Mouse (Mus musculus) cerebellum, adult 9-10 months (tissue): Measurements from ENCODE around the gene Ino80d.

Experiments
- DNase-seq: peaks from one replicate; pipeline ENCODE4 v3.0.0; 2022

Gene Ino80d

DNA sequence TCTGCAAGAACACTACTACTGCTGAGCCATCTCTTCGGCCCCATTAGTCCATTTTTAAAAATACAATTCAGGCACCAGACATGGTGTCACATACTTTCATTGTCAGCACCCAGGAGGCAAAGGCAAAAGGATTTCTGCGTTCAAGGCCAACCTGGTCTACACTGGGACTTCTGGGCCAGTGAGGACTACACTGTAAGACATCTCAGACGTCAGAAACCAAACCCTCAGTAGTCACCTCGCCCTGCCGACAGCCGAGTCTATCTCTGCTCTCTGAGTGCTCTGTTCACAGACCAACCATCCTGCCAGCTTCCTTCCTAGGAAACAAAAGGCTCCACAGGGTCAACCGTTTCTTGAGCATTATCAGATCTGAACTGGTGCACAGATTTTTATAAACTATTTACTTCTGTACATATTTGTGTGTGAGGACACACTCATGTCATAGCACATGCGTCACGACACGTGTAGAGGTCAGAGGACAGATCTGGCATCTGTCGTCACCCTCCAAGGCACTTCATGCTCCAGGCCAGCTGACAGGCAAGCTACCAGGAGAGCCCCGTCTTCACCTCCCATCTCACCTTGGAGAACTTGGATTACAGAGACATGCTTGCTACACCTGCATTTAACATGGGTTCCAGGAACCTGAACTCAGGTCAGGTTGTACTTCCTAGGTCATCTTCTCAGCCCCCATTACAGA lies 11.6 kb downstream of the Ino80d start:
- DNase-seq: no peak

DNA sequence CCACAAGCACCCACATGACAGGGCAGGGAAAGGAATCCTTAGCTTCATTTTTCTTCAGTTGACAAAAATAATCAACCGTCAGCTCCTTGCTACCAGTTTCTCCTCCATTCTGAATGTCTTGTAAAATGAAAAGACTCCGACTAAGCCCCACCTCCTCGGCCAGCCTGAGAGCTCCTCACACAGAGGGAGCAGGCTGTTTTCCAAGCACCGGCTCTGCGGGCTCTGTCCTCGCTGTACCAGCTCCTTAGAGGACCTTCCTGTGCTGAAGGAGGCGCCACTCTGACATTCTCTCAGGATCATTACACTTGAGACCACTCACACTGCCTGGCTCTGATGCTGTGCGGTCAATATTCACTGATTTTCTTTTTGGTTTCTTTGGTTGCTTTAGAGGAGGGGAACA lies 14.3 kb downstream of the Ino80d start:
- no peak for DNase-seq

GRCm38 (mm10) chr1:63098831-63099230 lies 15.6 kb downstream of the Ino80d start:
- no peak for DNase-seq

DNA sequence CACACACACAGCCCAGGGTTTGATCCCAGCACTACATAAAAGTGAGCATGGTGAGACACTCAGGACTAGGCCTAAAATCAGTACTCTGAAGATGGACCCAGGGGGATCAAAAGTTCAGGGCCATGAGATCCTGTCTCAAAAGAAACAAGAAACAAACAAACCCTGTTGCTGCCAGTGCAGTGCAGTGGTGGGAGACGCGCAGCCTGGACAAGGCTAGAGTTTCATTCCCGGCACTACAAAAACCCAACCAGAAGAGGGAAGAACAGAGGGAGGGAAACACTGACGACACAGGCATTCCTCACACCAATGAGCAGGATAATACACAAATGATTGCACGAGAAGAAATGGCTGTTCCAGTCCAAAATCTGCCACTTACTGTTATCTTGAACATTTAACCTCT lies 18.4 kb downstream of the Ino80d start:
- DNase-seq: no peak

DNA sequence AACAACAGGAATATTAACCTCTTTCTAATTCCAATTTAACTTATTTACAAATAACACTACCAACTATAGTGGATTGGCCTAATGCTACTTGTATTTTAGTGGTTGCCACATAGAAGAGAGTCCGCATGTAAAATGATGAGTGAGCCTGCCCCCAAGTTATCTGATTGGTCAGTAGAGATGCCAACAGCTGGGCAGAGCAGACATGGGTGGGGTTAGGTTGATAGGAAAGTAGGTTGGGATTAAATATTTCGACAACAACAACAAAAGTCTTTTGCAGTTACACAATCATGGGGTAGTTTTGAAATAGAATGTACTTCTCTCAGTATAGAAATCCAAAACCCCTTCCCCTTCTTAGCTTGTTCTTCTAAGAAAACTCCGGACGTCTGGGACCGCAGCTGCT lies 24.7 kb downstream of the Ino80d start:
- no peak for DNase-seq

DNA sequence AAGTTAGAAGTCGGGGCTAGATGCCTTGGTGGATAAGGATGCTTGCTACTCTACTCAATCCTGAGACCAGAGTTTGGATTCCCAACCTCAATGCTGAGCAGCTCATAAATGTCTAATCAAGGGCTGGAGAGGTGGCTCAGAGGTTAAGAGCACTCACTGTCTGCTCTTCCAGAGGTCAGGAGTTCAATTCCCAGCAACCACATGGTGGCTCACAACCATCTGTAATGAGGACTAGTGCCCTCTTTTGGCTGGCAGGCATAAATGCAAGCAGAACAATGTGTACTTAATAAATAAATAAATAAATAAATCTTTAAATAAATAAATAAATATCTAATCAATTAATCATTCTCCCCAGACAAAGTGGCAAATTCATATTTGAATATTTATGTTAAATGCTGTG lies 25.9 kb downstream of the Ino80d start:
- DNase-seq: no peak

- no peak for DNase-seq
Measured at GRCm38 (mm10) chr1:63080277-63080676, 34.2 kb downstream of the Ino80d start.

DNA sequence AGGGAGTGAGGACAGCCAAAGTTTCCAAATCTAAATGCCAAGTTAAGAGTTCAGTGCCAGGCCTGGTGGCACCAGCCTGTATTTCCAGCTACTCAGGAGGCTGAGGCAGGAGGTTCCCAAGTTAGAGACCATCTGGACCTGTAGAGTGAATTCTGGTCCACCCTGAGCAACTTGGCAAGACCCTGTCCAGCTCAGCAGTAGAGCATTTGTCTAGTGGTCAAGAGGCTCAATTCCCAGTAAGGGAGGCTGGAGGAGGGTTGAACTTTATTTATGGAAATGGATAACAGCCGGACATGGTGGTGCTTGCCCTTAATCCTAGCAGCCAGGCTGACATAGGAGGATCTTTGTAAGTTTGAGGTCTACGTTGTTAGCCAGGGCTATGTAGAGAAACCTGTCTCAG lies 38.1 kb downstream of the Ino80d start:
- DNase-seq: no peak

- no peak for DNase-seq
Measured at GRCm38 (mm10) chr1:63071379-63071778, 43.1 kb downstream of the Ino80d start.

DNA sequence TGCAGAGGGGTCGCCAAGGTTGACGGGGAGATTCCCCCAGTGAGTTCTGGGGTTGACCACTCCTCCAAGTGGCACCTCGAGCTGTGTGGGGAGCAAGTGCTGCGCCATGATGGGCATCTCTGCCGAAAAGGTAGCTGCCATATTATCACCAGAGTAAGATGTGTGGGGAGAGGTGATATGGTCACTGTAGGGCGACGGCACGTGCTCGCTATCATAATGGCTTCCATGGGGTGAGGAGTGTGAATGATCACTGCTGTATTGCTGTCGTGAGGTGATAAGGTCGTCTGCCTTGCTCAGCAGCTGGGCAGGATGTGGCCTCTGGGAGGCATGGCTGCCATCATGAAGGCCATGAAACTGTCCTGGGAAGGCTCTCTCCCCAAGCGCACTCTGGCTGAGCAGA lies 56.1 kb downstream of the Ino80d start:
- no peak for DNase-seq

DNA sequence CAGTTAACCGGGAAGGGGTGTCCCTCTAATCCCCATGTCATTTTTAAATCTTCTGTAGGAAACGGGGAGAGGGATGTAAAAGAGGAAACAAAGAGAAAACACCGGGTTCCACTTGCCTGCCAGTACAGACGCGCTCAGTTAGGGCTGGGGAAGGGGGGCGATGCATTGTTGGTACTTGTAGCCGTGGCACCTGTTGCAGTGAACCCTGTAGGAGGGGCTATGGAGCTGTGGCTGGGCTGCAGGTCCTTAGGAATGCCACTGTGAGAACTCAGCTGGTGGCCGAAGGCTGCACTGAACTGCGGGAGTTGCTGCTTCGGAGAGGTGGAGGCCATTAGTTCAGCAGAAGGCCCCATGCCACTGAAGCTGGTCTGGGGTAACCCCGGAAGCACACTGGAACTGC lies 56.6 kb downstream of the Ino80d start:
- DNase-seq: no peak

DNA sequence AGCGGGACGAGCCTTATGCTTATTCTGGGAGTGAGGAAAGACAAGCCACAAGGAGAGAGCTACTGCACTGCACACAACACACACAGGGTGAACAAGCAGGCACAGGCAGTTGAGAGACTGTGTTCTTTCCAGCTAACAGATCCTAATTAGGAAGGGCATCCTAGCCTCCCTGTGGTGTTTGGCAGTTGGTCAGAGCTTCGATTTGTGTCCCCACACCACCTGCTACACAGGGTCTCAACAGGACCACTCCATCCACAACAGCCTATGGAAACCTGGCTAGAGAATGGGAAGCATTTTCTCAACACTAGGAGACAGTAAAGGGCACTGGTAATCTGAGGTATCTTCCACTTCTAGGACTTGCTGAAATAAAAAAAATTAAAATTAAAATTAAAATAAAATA lies 57.1 kb downstream of the Ino80d start:
- no peak for DNase-seq

DNA sequence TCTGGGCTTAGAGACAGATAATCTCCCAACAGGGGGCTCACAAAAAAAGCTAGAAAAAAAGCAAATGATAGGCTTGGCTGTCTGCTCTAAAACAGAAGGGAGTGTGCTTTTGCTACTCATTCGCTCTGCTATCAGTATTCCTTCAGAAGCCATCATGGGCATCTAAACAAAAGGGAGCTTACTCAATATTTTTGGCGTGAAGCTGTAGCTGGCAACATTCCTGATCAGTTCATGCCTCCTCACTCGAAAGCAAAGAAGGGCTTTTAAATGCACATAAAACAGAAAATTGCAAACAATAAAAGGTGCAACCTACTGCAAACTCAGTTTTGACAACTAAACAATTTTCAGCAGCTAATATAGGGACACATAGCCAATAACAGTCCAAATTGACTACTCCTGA lies 59.1 kb downstream of the Ino80d start:
- DNase-seq: no peak

GRCm38 (mm10) chr1:63050866-63051265 lies 63.6 kb downstream of the Ino80d start:
- peak; percentile 59 for DNase-seq

DNA sequence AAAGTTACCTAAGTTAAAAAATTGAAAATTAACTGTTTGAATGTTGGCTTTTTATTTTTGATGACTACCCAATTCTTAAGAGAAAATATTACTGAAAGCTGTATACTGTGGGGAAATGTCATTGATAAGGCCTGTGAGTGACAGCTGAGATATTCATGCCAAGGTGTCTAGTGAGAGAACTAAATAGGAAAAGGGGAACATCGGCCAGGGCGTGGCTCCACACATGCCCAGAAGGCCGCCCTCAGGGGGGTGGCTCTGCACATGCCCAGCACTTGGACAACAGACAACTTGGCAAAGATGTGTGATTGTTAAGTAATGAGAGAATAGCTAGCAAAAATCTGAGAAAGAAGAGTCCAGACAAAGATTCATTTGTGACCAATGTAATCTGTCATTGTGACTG lies 64.5 kb downstream of the Ino80d start:
- DNase-seq: peak; percentile 94

- DNase-seq: no peak
Measured at GRCm38 (mm10) chr1:63047983-63048382, 66.5 kb downstream of the Ino80d start.

GRCm38 (mm10) chr1:63032929-63033328 lies 81.5 kb downstream of the Ino80d start:
- no peak for DNase-seq

DNA sequence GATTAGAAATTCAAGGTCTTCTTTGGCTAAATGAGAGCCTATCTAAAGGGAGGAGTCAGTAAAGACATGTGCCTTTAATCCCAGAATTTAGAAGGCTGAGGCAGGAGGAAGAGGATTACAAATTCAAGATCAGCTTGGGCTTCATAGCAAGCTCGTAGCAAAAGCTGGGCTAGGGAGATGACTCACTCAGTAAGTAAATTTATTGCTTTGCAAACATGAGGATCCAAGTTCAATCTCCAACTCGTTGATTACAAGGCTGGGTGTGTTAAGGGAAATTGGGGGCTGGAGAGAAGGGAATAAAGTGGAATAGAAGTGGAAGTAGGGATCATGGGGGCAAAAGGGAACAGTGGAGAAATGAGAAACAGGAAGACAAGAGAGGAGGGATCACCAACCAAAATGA lies 94.6 kb downstream of the Ino80d start:
- no peak for DNase-seq

- no peak for DNase-seq
Measured at GRCm38 (mm10) chr1:63005013-63005646, 109.3 kb downstream of the Ino80d start.

DNA sequence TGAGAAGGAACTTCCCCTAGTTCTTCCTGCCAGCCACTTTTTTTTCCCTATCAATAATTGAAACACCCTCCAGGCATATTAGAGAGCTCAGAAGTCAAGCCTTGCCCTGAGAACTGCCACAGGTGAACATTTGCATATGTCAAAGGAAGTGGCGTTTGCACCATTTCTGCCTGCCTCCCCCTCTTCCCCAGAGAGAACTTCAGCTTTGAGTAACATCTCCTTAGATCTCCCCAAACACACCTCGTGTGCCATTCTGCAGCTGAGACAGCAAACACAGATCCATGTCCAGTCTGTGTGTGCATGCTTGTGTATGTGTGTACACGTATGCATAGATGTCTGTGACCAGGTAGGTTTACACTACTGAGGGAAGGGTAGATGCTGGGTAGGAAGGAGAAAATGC lies 112.6 kb downstream of the Ino80d start:
- no peak for DNase-seq

- peak; percentile 12 for DNase-seq
Measured at GRCm38 (mm10) chr1:62993348-62993747, 121.1 kb downstream of the Ino80d start.

DNA sequence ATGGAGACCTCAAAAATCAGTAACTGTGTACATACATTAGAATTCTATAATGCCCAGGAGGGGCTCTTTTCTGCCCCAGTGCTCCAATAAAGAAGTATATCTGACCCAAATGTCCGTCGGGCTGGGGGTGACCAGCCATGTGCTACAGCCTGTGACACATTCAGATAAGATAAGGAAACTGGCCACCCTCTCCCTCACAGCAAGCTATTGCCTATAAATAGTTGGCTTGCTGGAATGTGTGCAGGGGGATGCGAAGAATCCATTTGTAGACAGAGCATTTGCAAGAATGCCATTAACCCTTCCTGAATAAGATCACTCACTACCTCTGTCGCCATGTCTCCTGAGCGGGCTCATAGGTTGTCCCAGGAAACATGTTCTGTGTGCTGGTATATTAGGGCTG lies 121.8 kb downstream of the Ino80d start:
- no peak for DNase-seq

- DNase-seq: no peak
Measured at GRCm38 (mm10) chr1:62991021-62991420, 123.4 kb downstream of the Ino80d start.

- DNase-seq: no peak
Measured at GRCm38 (mm10) chr1:62987561-62987960, 126.9 kb downstream of the Ino80d start.

DNA sequence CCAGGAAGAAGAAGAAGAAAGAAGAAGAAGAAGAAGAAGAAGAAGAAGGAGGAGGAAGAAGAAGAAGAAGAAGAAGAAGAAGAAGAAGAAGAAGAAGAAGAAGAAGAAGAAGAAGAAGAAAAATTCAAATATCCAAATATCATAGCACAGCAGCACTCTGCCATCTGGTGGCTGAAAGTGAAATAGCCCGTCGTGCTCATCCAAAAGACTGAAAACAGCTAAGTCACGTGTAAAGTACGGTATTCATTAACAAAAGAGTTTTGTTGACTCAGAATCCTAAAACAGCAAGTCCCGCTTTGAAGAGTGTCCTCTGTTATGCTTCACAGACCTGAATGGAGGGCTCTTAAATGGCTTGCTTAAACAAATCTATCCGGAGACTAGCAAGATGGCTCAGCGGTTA lies 128.2 kb downstream of the Ino80d start:
- peak; percentile 43 for DNase-seq
